Mouse (Mus musculus): ENCODE measurements around the gene Dbf4. TPM values are rescaled to one million over a fixed set of nuclear protein-coding genes. Genes with fewer than 3 reads are reported as not detected.

Gene Dbf4
- polyA plus RNA-seq, 1 experiment from 2014 or later: 7.0 TPM

- Histone ChIP-seq H3K9me3 (replicated peaks; ENCODE audit: control insufficient read depth, low read length, poor library complexity, severe bottlenecking) (no peaks in the 10 kb centered on the region), H3K27ac (ENCODE audit: low read length) (no peak overlapping the region), H3K4me1 (ENCODE audit: control insufficient read depth, insufficient read depth, low read length) (peaks cover 12% of the 10 kb centered on the region), H3K9ac (ENCODE audit: low read depth, low read length) (no peak overlapping the region), H3K27me3 (ENCODE audit: control insufficient read depth, insufficient read depth, low read depth, low read length) (no peaks in the 10 kb centered on the region), H3K4me3 (ENCODE audit: low read depth, low read length) (peak overlapping the region; percentile 93; the same call in 1 of the 2 replicates), H3K36me3 (ENCODE audit: control insufficient read depth, insufficient read depth, low read length) (no peaks in the 10 kb centered on the region), H3K4me2 (ENCODE audit: low read length) (peak overlapping the region; percentile 91)
- ATAC-seq: no peak
- WGBS: 15% methylated on average over 3 of the region's 3 CpGs
Measured at GRCm38 (mm10) chr5:8421424-8421823, 1.1 kb downstream of the Dbf4 start.

- H3K27me3 ChIP-seq (ENCODE audit: control insufficient read depth, insufficient read depth, low read depth, low read length): no peaks in the 10 kb centered on the region
- H3K4me3 ChIP-seq (ENCODE audit: low read depth, low read length): no peak overlapping the region
- peaks cover 6% of the 10 kb centered on the region for H3K4me1 ChIP-seq (ENCODE audit: control insufficient read depth, insufficient read depth, low read length)
- no peak overlapping the region for H3K27ac ChIP-seq (ENCODE audit: low read length)
- H3K36me3 ChIP-seq (ENCODE audit: control insufficient read depth, insufficient read depth, low read length): no peaks in the 10 kb centered on the region
- H3K9me3 ChIP-seq (replicated peaks; ENCODE audit: control insufficient read depth, low read length, poor library complexity, severe bottlenecking): no peaks in the 10 kb centered on the region
- H3K9ac ChIP-seq (ENCODE audit: low read depth, low read length): no peak overlapping the region
- H3K4me2 ChIP-seq (ENCODE audit: low read length): no peak overlapping the region
- ATAC-seq: no peak
- 27% methylated on average over 1 of the region's 1 CpGs for WGBS
Measured at GRCm38 (mm10) chr5:8417443-8417842, 5.1 kb downstream of the Dbf4 start.

GRCm38 (mm10) chr5:8416683-8417413 lies 5.7 kb downstream of the Dbf4 start:
- 88% methylated on average over 3 of the region's 3 CpGs for WGBS
- Histone ChIP-seq H3K4me1 (ENCODE audit: control insufficient read depth, insufficient read depth, low read length) (peaks cover 5% of the 10 kb centered on the region), H3K4me3 (ENCODE audit: low read depth, low read length) (no peak overlapping the region), H3K27me3 (ENCODE audit: control insufficient read depth, insufficient read depth, low read depth, low read length) (no peaks in the 10 kb centered on the region), H3K9me3 (replicated peaks; ENCODE audit: control insufficient read depth, low read length, poor library complexity, severe bottlenecking) (no peaks in the 10 kb centered on the region), H3K27ac (ENCODE audit: low read length) (no peak overlapping the region), H3K9ac (ENCODE audit: low read depth, low read length) (no peak overlapping the region), H3K4me2 (ENCODE audit: low read length) (no peak overlapping the region), H3K36me3 (ENCODE audit: control insufficient read depth, insufficient read depth, low read length) (no peaks in the 10 kb centered on the region)
- no peak for ATAC-seq

GRCm38 (mm10) chr5:8408746-8409145 lies 13.8 kb downstream of the Dbf4 start:
- no peak overlapping the region for H3K9ac ChIP-seq (ENCODE audit: low read depth, low read length)
- 89% methylated on average over 4 of the region's 4 CpGs for WGBS
- H3K4me1 ChIP-seq (ENCODE audit: control insufficient read depth, insufficient read depth, low read length): no peaks in the 10 kb centered on the region
- no peaks in the 10 kb centered on the region for H3K9me3 ChIP-seq (replicated peaks; ENCODE audit: control insufficient read depth, low read length, poor library complexity, severe bottlenecking)
- ATAC-seq: no peak
- no peak overlapping the region for H3K4me3 ChIP-seq (ENCODE audit: low read depth, low read length)
- no peak overlapping the region for H3K4me2 ChIP-seq (ENCODE audit: low read length)
- H3K27me3 ChIP-seq (ENCODE audit: control insufficient read depth, insufficient read depth, low read depth, low read length): no peaks in the 10 kb centered on the region
- no peak overlapping the region for H3K27ac ChIP-seq (ENCODE audit: low read length)
- peaks cover 7% of the 10 kb centered on the region; the same call in 1 of the 2 replicates for H3K36me3 ChIP-seq (ENCODE audit: control insufficient read depth, insufficient read depth, low read length)

GRCm38 (mm10) chr5:8397587-8398249 lies 24.8 kb downstream of the Dbf4 start:
- Histone ChIP-seq H3K9me3 (replicated peaks; ENCODE audit: control insufficient read depth, low read length, poor library complexity, severe bottlenecking) (no peaks in the 10 kb centered on the region), H3K36me3 (ENCODE audit: control insufficient read depth, insufficient read depth, low read length) (peaks cover 2% of the 10 kb centered on the region; the same call in 1 of the 2 replicates), H3K9ac (ENCODE audit: low read depth, low read length) (no peak overlapping the region), H3K4me3 (ENCODE audit: low read depth, low read length) (no peak overlapping the region), H3K4me1 (ENCODE audit: control insufficient read depth, insufficient read depth, low read length) (no peaks in the 10 kb centered on the region), H3K4me2 (ENCODE audit: low read length) (no peak overlapping the region), H3K27ac (ENCODE audit: low read length) (no peak overlapping the region), H3K27me3 (ENCODE audit: control insufficient read depth, insufficient read depth, low read depth, low read length) (no peaks in the 10 kb centered on the region)
- ATAC-seq: no peak
- WGBS: 85% methylated on average over 13 of the region's 13 CpGs

- Histone ChIP-seq H3K4me3 (ENCODE audit: low read depth, low read length) (no peak overlapping the region), H3K9me3 (replicated peaks; ENCODE audit: control insufficient read depth, low read length, poor library complexity, severe bottlenecking) (no peaks in the 10 kb centered on the region), H3K27me3 (ENCODE audit: control insufficient read depth, insufficient read depth, low read depth, low read length) (no peaks in the 10 kb centered on the region), H3K4me1 (ENCODE audit: control insufficient read depth, insufficient read depth, low read length) (no peaks in the 10 kb centered on the region), H3K9ac (ENCODE audit: low read depth, low read length) (no peak overlapping the region), H3K27ac (ENCODE audit: low read length) (no peak overlapping the region), H3K36me3 (ENCODE audit: control insufficient read depth, insufficient read depth, low read length) (no peaks in the 10 kb centered on the region), H3K4me2 (ENCODE audit: low read length) (no peak overlapping the region)
- 70% methylated on average over 1 of the region's 1 CpGs for WGBS
- no peak for ATAC-seq
Measured at GRCm38 (mm10) chr5:8393891-8394583, 28.5 kb downstream of the Dbf4 start.

- no peaks in the 10 kb centered on the region for H3K4me1 ChIP-seq (ENCODE audit: control insufficient read depth, insufficient read depth, low read length)
- no peak overlapping the region for H3K4me2 ChIP-seq (ENCODE audit: low read length)
- H3K27me3 ChIP-seq (ENCODE audit: control insufficient read depth, insufficient read depth, low read depth, low read length): no peaks in the 10 kb centered on the region
- H3K4me3 ChIP-seq (ENCODE audit: low read depth, low read length): no peak overlapping the region
- WGBS: 88% methylated on average over 5 of the region's 5 CpGs
- H3K36me3 ChIP-seq (ENCODE audit: control insufficient read depth, insufficient read depth, low read length): no peaks in the 10 kb centered on the region
- ATAC-seq: no peak
- no peak overlapping the region for H3K9ac ChIP-seq (ENCODE audit: low read depth, low read length)
- no peak overlapping the region for H3K27ac ChIP-seq (ENCODE audit: low read length)
- no peaks in the 10 kb centered on the region for H3K9me3 ChIP-seq (replicated peaks; ENCODE audit: control insufficient read depth, low read length, poor library complexity, severe bottlenecking)
Measured at GRCm38 (mm10) chr5:8374297-8374906, 48.1 kb downstream of the Dbf4 start.

- Histone ChIP-seq H3K27ac (ENCODE audit: low read length) (no peak overlapping the region), H3K4me3 (ENCODE audit: low read depth, low read length) (no peak overlapping the region), H3K4me1 (ENCODE audit: control insufficient read depth, insufficient read depth, low read length) (no peaks in the 10 kb centered on the region), H3K27me3 (ENCODE audit: control insufficient read depth, insufficient read depth, low read depth, low read length) (no peaks in the 10 kb centered on the region), H3K9me3 (replicated peaks; ENCODE audit: control insufficient read depth, low read length, poor library complexity, severe bottlenecking) (no peaks in the 10 kb centered on the region), H3K36me3 (ENCODE audit: control insufficient read depth, insufficient read depth, low read length) (no peaks in the 10 kb centered on the region), H3K9ac (ENCODE audit: low read depth, low read length) (no peak overlapping the region), H3K4me2 (ENCODE audit: low read length) (no peak overlapping the region)
- no peak for ATAC-seq
- 71% methylated on average over 4 of the region's 4 CpGs for WGBS
Measured at GRCm38 (mm10) chr5:8373415-8373814, 49.1 kb downstream of the Dbf4 start.
